Comparison of ENCODE assay signal across 20 mouse cellular contexts in the genomic region with DNA sequence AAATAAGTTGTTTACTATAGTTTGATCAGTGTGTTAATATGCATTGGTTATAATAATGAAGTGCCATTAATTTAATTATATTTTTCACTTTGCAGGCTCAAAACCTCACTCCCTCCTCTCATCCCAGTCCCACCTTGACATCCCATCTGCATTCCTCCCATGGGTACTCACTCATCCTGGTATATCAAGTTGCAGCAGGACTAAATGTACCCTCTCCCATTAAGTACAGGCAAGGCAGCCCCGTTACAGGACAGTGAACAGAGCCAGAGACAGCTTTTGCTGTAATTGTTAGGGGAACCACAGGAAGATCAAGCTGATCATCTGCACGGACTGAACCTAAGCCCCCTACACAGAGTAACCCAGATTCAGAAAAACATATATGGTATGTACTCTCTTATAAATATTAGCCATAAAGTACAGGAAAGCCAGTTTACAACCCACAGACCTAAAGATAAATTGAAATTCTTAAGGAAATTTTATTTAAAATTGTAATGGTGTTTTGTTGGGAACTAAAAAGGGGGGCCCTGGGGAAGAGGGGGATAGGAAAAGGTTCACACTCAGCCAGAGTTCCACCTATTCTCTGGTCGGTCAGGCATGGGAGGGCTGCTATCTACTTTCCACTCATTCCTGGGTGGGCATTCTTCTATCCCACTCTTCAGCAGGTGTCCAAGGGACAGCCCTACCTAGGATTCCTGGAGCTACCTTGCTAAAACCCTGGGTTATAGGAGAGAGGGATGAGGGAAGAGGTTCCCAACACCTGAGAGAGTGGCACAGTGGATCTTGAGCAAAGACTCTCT.
"Had no signal": no experiment of that assay in that cellular context is flagged by ENCODE, and none has a peak within 500 bp of the region (broad histone marks: within the 10 kb centered on the region; RNA-seq: fewer than 3 reads in every experiment).

No protein-coding gene starts in this region.

- H3K36me3 ChIP-seq: heart, embryonic 10.5 days; heart, embryonic 12.5 days; hindbrain, embryonic 13.5 days; hindbrain, embryonic 15.5 days; limb, embryonic 10.5 days; limb, embryonic 12.5 days; liver, embryonic 13.5 days; liver, embryonic 15.5 days had no signal

- H3K27me3 ChIP-seq: heart, embryonic 12.5 days; hindbrain, embryonic 13.5 days; hindbrain, embryonic 15.5 days; limb, embryonic 12.5 days; liver, embryonic 13.5 days; liver, embryonic 15.5 days had no signal

- H3K9me3 ChIP-seq: heart, embryonic 12.5 days; hindbrain, embryonic 13.5 days; hindbrain, embryonic 15.5 days; limb, embryonic 10.5 days; limb, embryonic 12.5 days; liver, embryonic 13.5 days; liver, embryonic 15.5 days had no signal

- ATAC-seq: forebrain, postnatal 0 days; hindbrain, postnatal 0 days; intestine, embryonic 16.5 days; liver, postnatal 0 days had no signal

- H3K4me1 ChIP-seq: heart, embryonic 10.5 days; hindbrain, embryonic 13.5 days; hindbrain, embryonic 15.5 days; limb, embryonic 10.5 days; limb, embryonic 12.5 days; liver, embryonic 13.5 days; liver, embryonic 15.5 days had no signal

- H3K9ac ChIP-seq: forebrain, postnatal 0 days; heart, embryonic 12.5 days; hindbrain, embryonic 13.5 days; hindbrain, embryonic 15.5 days; limb, embryonic 12.5 days; liver, embryonic 13.5 days; liver, embryonic 15.5 days; liver, postnatal 0 days had no signal

- H3K27ac ChIP-seq: heart, embryonic 10.5 days; hindbrain, embryonic 13.5 days; hindbrain, embryonic 15.5 days; hindbrain, postnatal 0 days; layer of hippocampus, adult 2 months; left cerebral cortex, adult 2 months; limb, embryonic 10.5 days; limb, embryonic 12.5 days; liver, embryonic 13.5 days; liver, embryonic 15.5 days had no signal

- H3K4me3 ChIP-seq: heart, embryonic 10.5 days; heart, embryonic 12.5 days; hindbrain, embryonic 13.5 days; hindbrain, embryonic 15.5 days; layer of hippocampus, adult 2 months; left cerebral cortex, adult 2 months; limb, embryonic 10.5 days; limb, embryonic 12.5 days; liver, embryonic 13.5 days; liver, embryonic 15.5 days had no signal

- DNase-seq: forebrain, postnatal 0 days; gastrocnemius, postnatal 14 days; gastrocnemius, postnatal 36 days; heart, adult 18-20 months; heart, postnatal 10 days; liver; liver, embryonic 13.5 days; liver, postnatal 0 days had no signal

- H3K4me2 ChIP-seq: heart, embryonic 12.5 days; hindbrain, embryonic 13.5 days; hindbrain, embryonic 15.5 days; limb, embryonic 12.5 days; liver, embryonic 11.5 days; liver, embryonic 13.5 days; liver, embryonic 15.5 days had no signal
